Mouse (Mus musculus): ENCODE measurements around the gene Bcl2l10. TPM values are rescaled to one million over a fixed set of nuclear protein-coding genes. Genes with fewer than 3 reads are reported as not detected.
"Not testable (repeated sequence)": the region's sequence is repeated elsewhere in the genome, so short reads cannot be mapped to it uniquely, and the experiment has no call there.

The Bcl2l10 gene
- polyA plus RNA-seq, 1 experiment from 2014 or later: not detected

DNA sequence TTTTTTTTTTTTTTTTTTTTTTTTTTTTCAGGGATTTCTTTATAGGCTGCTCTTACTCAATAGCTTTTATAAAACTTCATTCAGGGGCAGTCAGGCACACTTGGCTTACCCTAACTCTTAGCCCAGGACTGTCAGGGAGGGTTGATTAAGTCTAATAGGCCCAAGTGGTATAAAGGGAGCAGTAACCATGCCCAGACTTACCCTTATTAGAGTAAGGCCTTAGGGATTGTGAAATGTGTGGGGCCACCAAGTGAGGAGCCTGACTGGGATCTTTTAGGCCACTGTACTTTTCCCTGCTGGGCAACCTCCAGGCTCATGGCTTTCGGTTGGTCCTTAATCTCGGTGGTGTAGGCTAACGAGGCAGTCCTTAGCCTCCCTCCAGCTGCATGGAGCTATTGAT lies 1.1 kb downstream of the Bcl2l10 start:
- ATAC-seq (ENCODE audit: low FRiP score): no peak
- 81% methylated on average over 3 of the region's 3 CpGs for WGBS

DNA sequence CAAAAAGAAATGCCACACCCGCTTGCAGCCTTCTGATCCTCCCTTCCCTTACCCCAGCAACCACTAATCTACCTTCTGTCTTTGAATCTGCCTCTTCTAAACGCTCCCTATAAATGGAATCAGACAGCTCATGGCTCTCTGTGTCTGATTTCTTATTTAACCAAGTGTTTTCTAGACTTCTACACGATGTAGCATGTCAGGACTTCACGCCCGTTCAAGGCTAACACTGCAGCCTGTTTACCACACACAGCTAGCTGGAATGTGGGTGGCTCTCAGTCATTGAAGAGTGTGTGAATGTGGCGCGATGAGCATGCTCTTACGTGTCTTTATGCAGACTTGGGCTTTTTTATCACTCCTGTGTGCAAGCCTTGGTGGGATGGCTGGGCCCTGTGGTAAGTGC lies 5.5 kb downstream of the Bcl2l10 start:
- no peaks in the 10 kb centered on the region for H3K27me3 ChIP-seq (replicated peaks)

More for the DNA sequence above, 1.1 kb downstream of the Bcl2l10 start:
- no peaks in the 10 kb centered on the region for H3K9me3 ChIP-seq (replicated peaks)
- no peaks in the 10 kb centered on the region for H3K27me3 ChIP-seq (replicated peaks)
- H3K9ac ChIP-seq (replicated peaks): no peak overlapping the region
- H3K4me1 ChIP-seq: no peaks in the 10 kb centered on the region
- no peak overlapping the region for H3K4me3 ChIP-seq (replicated peaks)
- H3K27ac ChIP-seq (replicated peaks): no peak overlapping the region
- no peak overlapping the region for H3K4me2 ChIP-seq
- H3K36me3 ChIP-seq: peaks cover 28% of the 10 kb centered on the region

DNA sequence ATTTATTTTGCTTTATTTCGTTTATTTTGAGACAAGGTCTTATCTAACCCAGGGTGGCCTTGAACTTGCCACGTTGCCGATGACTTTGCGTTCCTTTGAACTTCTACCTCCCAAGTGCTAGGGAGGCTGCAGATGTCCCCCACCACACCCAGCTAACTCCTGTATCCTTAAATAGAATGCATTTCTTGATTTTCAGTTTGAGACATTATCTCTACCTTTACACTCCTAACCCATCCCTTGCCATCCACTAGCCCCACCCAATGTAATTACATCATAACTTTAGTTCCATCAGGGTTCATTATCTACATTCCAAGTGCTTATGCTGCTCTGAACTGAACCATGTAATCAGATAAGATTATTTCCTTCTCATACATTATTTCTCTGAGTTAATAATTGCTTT lies 8.2 kb downstream of the Bcl2l10 start:
- no peaks in the 10 kb centered on the region for H3K27me3 ChIP-seq (replicated peaks)
- 89% methylated on average over 4 of the region's 4 CpGs for WGBS
- no peak for ATAC-seq (ENCODE audit: low FRiP score)
- no peak overlapping the region for H3K4me2 ChIP-seq
- H3K4me1 ChIP-seq: no peaks in the 10 kb centered on the region
- no peak overlapping the region for H3K27ac ChIP-seq (replicated peaks)
- H3K4me3 ChIP-seq (replicated peaks): no peak overlapping the region
- H3K9ac ChIP-seq (replicated peaks): no peak overlapping the region
- H3K36me3 ChIP-seq: no peaks in the 10 kb centered on the region
- no peaks in the 10 kb centered on the region for H3K9me3 ChIP-seq (replicated peaks)

More for the DNA sequence above, 5.5 kb downstream of the Bcl2l10 start:
- Histone ChIP-seq H3K36me3 (no peaks in the 10 kb centered on the region), H3K9me3 (replicated peaks) (no peaks in the 10 kb centered on the region), H3K4me1 (no peaks in the 10 kb centered on the region), H3K4me3 (replicated peaks) (no peak overlapping the region), H3K27ac (replicated peaks) (no peak overlapping the region), H3K9ac (replicated peaks) (no peak overlapping the region), H3K4me2 (no peak overlapping the region)
- WGBS: 73% methylated on average over 8 of the region's 8 CpGs
- ATAC-seq (ENCODE audit: low FRiP score): no peak

DNA sequence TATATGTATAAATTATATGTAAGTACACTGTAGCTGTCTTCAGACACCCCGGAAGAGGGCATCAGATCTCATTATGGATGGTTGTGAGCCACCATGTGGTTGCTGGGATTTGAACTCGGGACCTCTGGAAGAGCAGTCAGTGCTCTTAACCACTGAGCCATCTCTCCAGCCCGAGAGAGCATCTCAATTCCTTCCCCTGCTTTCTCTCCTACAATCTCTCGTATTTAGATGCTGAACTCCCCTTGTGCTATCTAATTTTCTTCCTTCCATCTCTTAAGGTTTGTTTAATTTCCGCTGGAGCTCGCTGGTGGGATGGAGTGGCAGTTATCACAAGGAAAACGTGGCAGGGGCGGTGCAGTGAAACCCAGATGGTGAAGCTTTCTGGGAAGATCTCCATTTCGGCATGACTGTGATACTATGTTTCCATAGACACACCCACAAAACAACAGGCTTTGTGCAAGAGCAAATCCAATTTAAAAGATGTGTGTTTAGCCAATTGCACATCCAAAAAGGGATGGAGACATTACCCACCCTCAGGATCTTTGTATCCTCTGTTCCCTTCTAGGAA lies 9.6 kb downstream of the Bcl2l10 start:
- WGBS: 86% methylated on average over 9 of the region's 9 CpGs
- no peak overlapping the region for H3K4me3 ChIP-seq (replicated peaks)

DNA sequence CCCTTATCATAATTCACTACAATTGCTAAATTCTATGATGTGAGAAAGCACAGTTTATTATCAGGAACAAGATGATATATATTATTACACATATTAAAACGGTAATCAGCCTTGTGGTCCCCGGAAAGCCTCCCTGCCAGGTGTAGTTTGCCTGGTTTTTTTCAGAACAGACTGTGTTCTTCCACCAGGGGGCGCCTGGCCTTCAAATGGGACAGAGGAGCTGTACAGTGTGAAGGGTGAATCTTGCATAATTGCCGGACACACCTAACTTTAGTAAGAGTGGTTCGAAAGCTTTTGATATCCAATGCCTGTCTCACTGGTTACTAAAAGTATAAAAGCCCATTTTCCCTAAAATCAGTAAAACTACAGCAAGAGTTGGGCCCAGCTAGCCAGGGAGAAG lies 14.1 kb downstream of the Bcl2l10 start:
- H3K4me3 ChIP-seq (replicated peaks): no peak overlapping the region
- H3K4me1 ChIP-seq: no peaks in the 10 kb centered on the region
- H3K9ac ChIP-seq (replicated peaks): no peak overlapping the region
- no peak for ATAC-seq (ENCODE audit: low FRiP score)
- H3K27me3 ChIP-seq (replicated peaks): no peaks in the 10 kb centered on the region
- no peaks in the 10 kb centered on the region for H3K36me3 ChIP-seq
- H3K9me3 ChIP-seq (replicated peaks): no peaks in the 10 kb centered on the region
- WGBS: 39% methylated on average over 5 of the region's 5 CpGs
- no peak overlapping the region for H3K27ac ChIP-seq (replicated peaks)
- H3K4me2 ChIP-seq: no peak overlapping the region

More for the DNA sequence above, 9.6 kb downstream of the Bcl2l10 start:
- H3K4me2 ChIP-seq: no peak overlapping the region
- no peaks in the 10 kb centered on the region for H3K27me3 ChIP-seq (replicated peaks)
- no peaks in the 10 kb centered on the region for H3K9me3 ChIP-seq (replicated peaks)
- H3K27ac ChIP-seq (replicated peaks): no peak overlapping the region
- no peak for ATAC-seq (ENCODE audit: low FRiP score)
- H3K9ac ChIP-seq (replicated peaks): no peak overlapping the region
- H3K36me3 ChIP-seq: no peaks in the 10 kb centered on the region
- H3K4me1 ChIP-seq: no peaks in the 10 kb centered on the region

DNA sequence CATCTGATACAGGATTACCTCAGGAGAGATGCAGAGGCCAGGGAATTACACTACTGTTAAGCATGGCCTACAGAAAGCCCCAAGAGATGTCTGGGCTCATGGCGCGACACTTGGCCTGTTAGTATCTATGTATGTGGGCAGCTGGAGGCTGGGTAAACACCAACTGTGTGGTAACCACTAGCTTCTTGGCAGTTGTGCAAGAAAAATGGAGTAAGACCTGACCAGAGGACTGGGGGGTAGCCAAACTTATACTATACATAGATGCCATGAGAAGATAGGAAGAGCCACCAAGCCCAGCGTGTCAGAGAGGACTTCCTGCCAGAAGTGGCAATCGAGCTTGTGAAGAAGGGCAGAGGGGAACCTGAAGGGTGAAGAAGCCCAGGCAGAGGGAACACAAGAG lies 14.6 kb downstream of the Bcl2l10 start:
- Histone ChIP-seq H3K4me3 (replicated peaks) (no peak overlapping the region), H3K4me2 (no peak overlapping the region), H3K9ac (replicated peaks) (no peak overlapping the region), H3K27me3 (replicated peaks) (no peaks in the 10 kb centered on the region), H3K27ac (replicated peaks) (no peak overlapping the region), H3K9me3 (replicated peaks) (no peaks in the 10 kb centered on the region), H3K36me3 (no peaks in the 10 kb centered on the region), H3K4me1 (no peaks in the 10 kb centered on the region)
- 89% methylated on average over 4 of the region's 4 CpGs for WGBS
- ATAC-seq (ENCODE audit: low FRiP score): no peak

DNA sequence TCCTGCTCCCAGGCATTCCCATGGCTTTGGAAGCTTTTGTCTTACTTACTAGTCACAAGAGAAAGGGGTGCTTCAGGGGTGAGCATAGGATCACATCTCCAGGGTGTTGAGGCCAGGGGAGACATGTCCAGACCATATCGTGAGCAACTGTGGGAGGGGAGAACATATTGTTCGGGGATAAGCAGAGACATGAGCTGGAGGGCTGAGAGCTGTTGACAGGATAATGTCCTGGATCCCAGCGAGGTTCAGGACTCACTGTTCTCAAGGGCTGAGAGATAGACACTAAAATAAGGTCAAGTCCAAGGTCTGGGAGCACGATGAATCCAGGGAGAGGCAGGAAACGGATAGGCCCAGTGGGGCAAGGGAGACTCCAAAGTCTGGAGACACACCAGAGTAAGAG lies 15.4 kb downstream of the Bcl2l10 start:
- Histone ChIP-seq H3K4me1 (no peaks in the 10 kb centered on the region), H3K4me2 (no peak overlapping the region), H3K9ac (replicated peaks) (no peak overlapping the region), H3K27ac (replicated peaks) (no peak overlapping the region), H3K36me3 (no peaks in the 10 kb centered on the region), H3K9me3 (replicated peaks) (no peaks in the 10 kb centered on the region), H3K27me3 (replicated peaks) (no peaks in the 10 kb centered on the region), H3K4me3 (replicated peaks) (no peak overlapping the region)
- WGBS: 84% methylated on average over 5 of the region's 5 CpGs
- ATAC-seq (ENCODE audit: low FRiP score): no peak

DNA sequence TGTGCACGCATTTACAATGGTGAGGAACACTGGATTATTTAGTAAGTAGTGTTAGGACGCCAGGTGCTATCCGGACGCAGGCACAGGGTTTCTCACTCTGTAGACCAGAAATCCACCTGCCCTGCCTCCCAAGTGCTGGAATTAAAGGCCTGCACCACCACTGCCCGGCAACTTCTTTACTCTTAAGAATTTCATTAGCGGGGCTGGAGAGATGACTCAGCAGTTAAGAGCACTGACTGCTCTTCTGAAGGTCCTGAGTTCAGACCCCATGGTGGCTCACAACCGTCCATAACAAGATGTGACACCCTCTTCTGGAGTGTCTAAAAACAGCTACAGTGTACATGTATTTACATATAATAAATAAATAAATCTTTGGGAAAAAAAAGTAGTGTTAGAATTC lies 16.1 kb downstream of the Bcl2l10 start:
- ATAC-seq (ENCODE audit: low FRiP score); H3K36me3 ChIP-seq; H3K27me3 ChIP-seq (replicated peaks); H3K4me1 ChIP-seq; H3K9me3 ChIP-seq (replicated peaks); H3K27ac ChIP-seq (replicated peaks); H3K4me2 ChIP-seq; H3K4me3 ChIP-seq (replicated peaks); H3K9ac ChIP-seq (replicated peaks): not testable (repeated sequence)
- 75% methylated on average over 7 of the region's 7 CpGs for WGBS

DNA sequence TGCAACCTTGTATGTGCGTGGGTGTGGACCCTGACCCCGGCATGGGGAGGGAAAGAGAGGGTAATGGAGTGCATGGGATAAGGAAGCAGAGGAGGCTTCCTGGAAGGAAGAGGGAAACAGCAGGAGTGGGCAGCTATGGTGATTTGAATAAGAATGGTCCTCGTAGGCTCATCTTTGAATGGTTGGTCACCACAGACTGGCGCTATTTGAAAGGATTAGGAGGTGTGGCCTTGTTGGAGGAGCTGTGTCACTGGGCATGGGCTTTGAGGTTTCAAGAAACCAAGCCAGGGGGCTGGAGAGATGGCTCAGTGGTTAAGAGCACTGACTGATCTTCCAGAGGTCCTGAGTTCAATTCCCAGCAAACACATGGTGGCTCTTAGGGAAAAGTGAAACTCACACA lies 17.6 kb downstream of the Bcl2l10 start:
- H3K4me2 ChIP-seq: no peak overlapping the region
- no peaks in the 10 kb centered on the region for H3K9me3 ChIP-seq (replicated peaks)
- 65% methylated on average over 4 of the region's 4 CpGs for WGBS
- H3K36me3 ChIP-seq: no peaks in the 10 kb centered on the region
- H3K27ac ChIP-seq (replicated peaks): no peak overlapping the region
- no peaks in the 10 kb centered on the region for H3K4me1 ChIP-seq
- no peak overlapping the region for H3K4me3 ChIP-seq (replicated peaks)
- H3K9ac ChIP-seq (replicated peaks): no peak overlapping the region
- no peak for ATAC-seq (ENCODE audit: low FRiP score)
- no peaks in the 10 kb centered on the region for H3K27me3 ChIP-seq (replicated peaks)

DNA sequence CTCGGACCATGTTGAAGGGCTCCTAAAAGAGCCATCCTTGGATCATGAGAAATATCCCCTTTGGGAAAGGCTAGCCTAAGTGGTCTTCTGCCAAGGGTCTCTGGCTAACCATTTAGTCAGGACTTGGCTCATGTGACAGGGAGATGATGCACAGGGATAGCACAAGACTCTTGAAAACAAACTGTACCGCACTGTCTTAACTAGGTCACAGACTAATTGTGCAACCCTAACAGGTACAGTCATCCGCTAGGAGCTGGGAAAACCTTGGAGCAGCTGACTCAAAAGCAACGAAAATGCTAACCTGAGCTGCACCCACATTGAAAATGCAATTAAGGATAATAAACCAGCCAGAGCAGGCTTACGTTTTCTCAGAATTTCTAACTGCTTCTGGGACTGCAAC lies 18.6 kb downstream of the Bcl2l10 start:
- 65% methylated on average over 5 of the region's 5 CpGs for WGBS
- H3K27me3 ChIP-seq (replicated peaks): no peaks in the 10 kb centered on the region
- no peak for ATAC-seq (ENCODE audit: low FRiP score)
- H3K4me1 ChIP-seq: no peaks in the 10 kb centered on the region
- H3K4me3 ChIP-seq (replicated peaks): no peak overlapping the region
- H3K9me3 ChIP-seq (replicated peaks): no peaks in the 10 kb centered on the region; the same call in 1 of the 2 replicates
- H3K9ac ChIP-seq (replicated peaks): no peak overlapping the region
- no peak overlapping the region for H3K27ac ChIP-seq (replicated peaks)
- H3K4me2 ChIP-seq: no peak overlapping the region
- H3K36me3 ChIP-seq: no peaks in the 10 kb centered on the region

DNA sequence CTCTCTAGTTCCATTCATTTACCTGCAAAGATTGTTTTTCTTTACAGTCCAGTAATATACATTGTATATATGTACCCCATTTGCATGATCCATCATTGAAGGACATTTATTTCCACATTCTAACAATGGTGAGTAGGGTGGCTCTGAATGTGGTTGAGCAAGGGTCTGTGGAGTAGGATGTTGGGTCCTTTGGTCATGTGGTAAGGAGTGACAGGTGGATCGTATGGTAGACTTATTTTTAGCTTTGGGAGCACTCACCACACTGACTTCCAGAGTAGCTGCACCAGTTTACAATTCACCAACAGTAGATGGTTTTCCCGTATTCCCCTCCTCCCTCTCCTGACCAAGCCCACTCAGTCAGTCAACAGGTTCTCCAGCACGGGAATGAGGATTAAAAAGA lies 21.2 kb downstream of the Bcl2l10 start:
- Histone ChIP-seq H3K4me1 (no peaks in the 10 kb centered on the region), H3K36me3 (no peaks in the 10 kb centered on the region), H3K9me3 (replicated peaks) (no peaks in the 10 kb centered on the region; the same call in 1 of the 2 replicates), H3K27me3 (replicated peaks) (no peaks in the 10 kb centered on the region), H3K9ac (replicated peaks) (no peak overlapping the region), H3K4me2 (no peak overlapping the region), H3K4me3 (replicated peaks) (no peak overlapping the region), H3K27ac (replicated peaks) (no peak overlapping the region)
- WGBS: 91% methylated on average over 3 of the region's 3 CpGs
- ATAC-seq (ENCODE audit: low FRiP score): no peak

DNA sequence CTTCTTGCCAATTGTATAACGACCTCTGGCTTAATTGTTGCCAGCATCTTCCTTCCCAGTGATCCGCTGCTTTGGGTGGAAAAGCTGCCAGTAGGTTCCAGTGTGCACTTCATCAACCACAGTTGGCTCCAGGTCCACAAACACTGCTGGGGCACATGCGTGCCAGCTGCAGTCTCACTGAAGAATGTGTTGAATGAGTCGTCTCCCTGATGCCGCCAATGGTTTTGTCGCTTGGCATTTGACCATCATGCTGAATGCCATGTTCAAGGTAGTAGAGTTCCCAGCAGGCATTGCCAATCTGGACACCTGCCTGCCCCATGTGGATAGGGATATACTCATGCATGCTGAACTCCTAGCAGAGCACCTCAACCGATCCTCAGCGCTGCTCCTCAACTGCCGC lies 28.0 kb downstream of the Bcl2l10 start:
- no peak for ATAC-seq (ENCODE audit: low FRiP score)
- no peak overlapping the region for H3K9ac ChIP-seq (replicated peaks)
- WGBS: 91% methylated on average over 9 of the region's 9 CpGs
- H3K9me3 ChIP-seq (replicated peaks): no peaks in the 10 kb centered on the region; the same call in 1 of the 2 replicates
- H3K4me2 ChIP-seq: no peak overlapping the region
- no peaks in the 10 kb centered on the region for H3K27me3 ChIP-seq (replicated peaks)
- no peaks in the 10 kb centered on the region for H3K4me1 ChIP-seq
- H3K36me3 ChIP-seq: no peaks in the 10 kb centered on the region
- no peak overlapping the region for H3K27ac ChIP-seq (replicated peaks)
- H3K4me3 ChIP-seq (replicated peaks): no peak overlapping the region

DNA sequence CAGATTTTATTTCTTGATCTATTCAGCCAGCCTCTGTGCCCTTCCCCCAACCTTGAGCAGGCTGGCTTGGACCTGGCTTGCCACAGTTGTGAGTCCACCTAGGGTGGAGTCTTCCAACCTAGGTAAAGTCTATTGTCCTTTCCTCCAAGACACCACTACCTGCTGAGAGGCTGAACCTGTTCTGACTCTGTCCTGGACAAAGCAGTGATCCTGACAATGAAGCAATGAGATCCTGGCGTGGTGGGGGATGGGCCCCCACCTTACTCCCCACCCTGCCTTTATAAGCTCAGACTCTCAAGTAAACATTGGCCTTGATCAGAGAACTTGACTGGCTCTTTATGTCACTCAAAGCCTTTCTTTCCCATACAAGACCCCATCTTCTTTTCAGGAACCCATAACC lies 28.9 kb downstream of the Bcl2l10 start:
- H3K4me1 ChIP-seq: no peaks in the 10 kb centered on the region
- H3K9ac ChIP-seq (replicated peaks): no peak overlapping the region
- ATAC-seq (ENCODE audit: low FRiP score): no peak
- H3K27me3 ChIP-seq (replicated peaks): no peaks in the 10 kb centered on the region
- H3K9me3 ChIP-seq (replicated peaks): no peaks in the 10 kb centered on the region
- H3K36me3 ChIP-seq: no peaks in the 10 kb centered on the region
- H3K27ac ChIP-seq (replicated peaks): no peak overlapping the region
- H3K4me2 ChIP-seq: no peak overlapping the region
- no peak overlapping the region for H3K4me3 ChIP-seq (replicated peaks)
- 58% methylated on average over 1 of the region's 1 CpGs for WGBS

Measured in neural tube, embryonic 15.5 days (tissue).